Mouse (Mus musculus) adrenal gland, adult 2 months (tissue): Measurements from ENCODE around the gene Tspan9. TPM values are rescaled to one million over a fixed set of nuclear protein-coding genes. Genes with fewer than 3 reads are reported as not detected.
A peak's percentile ranks its signal among the peaks of the same experiment; 100 is the strongest.

Experiments
- DNase-seq: peaks from one replicate; pipeline ENCODE4 v3.0.0; 2021
- polyA plus RNA-seq: library from polyadenylated mRNA; depleted of rRNA; stranded (reverse); fragments of >200 nt; gene quantifications from 2 replicates; pipeline ENCODE4 v1.2.3, GENCODE M21; 2012
- total RNA-seq, 2 experiments: library from RNA; stranded (reverse); gene quantifications; 2 replicates each; pipeline ENCODE4 v1.2.3; 2021

Gene Tspan9
- total and polyA plus RNA-seq, 3 experiments: 44.7 to 66.5 (median 47.8) TPM

DNA sequence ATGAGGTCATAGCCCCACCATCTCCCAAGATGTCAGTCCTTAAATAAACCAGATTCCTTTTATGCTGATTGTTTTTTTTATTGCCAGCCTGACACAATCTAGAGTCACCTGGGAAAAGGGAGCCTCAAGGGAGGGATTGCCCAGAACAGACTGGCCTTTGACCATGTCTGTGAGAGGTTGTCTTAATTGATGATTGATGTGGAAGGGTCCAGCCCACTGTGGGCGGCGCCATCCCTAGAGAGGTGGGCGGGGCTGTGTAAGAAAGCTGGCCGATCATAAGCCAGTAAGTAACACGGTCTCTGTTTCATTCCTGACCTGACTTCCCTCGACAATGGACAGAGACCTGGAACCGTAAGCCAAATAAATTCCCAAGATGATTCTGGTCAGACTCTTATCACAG is 124.3 kb downstream of the Tspan9 start:
- no peak for DNase-seq

DNA sequence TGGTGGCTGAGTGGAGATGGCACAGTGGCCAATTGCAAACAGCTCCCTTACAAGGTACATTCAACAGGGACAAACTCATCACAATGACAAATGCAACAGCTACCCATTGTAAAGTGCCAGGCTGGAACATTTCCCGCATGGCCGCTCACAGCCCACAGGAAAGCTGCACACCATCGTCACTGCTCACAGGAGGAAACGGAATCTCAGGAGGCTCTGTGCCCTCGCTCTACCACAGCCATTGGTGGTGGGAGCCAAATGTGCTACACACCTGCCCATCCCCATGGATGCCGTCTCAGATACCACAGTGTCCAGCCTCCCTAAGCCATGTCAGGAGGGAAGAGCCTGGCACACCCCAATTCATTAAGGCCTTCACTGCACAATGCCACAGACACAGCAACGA is 128.1 kb downstream of the Tspan9 start:
- no peak for DNase-seq

DNA sequence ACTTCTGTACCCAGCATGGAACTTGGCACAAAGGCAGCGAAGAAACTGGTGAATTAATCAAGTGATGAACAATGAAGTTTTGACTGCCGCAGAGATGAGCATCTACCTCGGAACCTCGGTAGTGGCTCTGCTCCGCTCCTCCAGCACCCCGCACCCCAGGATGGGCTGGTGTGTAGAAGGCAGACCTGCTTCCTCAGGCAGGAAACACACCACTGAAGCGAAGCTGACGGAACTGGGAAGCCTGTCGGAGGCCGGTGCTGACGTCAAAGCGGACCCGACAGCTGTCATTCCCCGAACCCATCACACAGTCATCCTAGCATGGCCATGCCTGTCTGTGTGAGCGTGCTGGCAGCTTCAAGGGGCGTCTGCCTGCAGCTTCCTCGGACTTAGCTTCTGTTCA is 131.6 kb downstream of the Tspan9 start:
- no peak for DNase-seq

DNA sequence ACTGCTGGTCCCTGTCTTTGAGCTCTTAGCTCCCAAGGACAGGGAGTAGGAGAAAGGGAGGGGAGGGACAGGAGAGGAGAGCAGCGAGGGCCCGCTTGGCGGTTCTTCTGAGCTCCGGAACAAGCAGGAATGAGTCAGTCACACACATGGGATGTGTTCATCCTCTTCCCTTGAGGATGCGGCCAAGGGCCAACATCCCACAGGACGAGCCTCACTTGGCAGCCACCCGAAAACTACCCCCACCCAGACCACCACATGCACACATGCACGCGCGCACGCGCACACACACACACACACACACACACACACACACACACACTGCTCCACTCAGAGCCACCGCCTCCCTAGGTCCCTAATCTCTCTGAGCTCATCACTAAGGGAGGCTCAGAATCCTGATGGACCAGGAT is 132.3 kb downstream of the Tspan9 start:
- DNase-seq: peak; percentile 59

DNA sequence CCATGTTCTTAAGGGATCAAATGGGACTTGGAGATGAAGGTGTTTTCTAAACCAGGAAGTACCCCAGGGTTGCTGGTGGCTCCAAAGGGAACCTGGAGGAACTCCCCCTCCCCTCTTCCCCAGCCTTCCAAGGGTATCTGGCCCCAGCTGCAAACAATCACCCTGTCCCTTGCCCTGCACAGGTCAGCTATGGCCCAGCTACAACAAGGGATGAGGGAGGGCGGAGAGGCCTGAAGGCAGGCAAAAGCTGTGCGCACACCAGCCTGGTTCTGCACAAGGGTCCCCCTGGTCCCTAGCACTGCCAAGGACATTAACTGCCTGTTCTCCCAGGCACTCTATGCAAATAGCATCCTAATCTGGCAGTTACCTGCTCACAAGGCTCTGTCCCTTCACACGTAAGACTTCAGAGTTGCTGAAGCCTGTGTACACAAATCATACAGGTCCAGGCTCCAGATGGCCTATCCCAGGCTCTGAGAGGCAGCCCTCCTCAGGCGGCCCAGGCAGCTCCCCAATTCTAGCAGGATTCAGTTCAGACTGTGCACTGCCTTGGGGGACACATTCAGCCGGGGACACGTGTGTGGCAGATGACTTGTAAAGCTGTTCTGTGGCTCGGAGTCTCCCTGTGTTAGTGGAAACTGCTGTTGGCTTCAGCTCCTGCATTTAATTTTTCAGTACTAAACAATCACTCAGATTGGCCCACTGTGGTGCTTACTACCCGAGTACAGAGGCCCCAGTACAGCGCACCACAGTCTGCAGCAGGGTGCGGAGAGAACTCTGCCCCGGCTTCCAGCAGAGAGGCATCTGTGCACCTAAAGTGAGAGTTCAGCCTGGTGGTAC is 133.0 kb downstream of the Tspan9 start:
- no peak for DNase-seq

DNA sequence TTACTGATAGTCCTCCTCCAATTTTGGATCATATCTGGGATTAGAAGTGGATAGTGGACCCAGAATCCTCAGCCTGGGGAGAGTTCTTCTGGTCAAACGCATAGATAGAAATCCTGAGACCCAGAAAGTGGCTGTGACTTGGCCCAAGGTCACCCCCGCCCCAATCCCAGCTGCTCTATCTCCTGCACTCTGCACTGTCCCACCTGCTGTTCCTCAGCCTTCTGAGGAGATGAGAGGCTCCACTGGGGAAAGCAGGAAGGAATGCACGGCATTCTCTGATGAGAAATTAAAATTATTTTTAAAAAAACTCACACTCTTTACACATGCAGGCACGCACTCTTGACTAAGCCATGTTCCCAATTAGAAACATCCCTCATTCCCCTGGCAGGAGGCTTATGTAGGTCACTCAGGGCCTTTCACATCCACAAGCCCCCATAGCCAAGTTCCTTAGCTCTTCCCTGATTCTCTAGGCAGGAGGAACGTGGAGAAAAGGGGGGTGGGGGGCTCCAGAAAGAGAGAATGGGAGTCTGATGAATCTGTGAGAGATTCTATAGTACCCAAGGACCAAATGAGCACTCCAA is 135.3 kb downstream of the Tspan9 start:
- no peak for DNase-seq

DNA sequence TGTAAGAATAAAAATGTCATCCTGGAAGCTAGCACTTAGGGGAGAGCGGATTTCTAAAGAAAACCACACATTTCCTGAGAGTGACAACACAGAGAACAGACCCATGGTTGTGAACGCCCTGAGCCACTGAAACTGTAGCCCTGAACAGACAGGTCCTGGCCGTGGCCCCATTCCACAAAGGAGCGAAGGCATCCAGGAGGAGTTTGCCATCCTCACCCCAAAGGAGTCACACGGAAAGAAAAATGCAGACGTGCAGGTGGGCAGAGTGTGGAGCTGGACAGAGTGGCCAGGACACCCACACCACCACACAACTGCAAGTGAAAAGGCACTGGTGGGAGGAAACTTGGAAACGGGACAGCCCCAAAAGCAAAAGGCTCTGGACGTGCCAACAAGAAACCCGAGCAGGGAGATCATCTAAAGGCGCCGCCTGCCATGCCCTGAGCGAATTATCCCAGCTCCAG is 136.1 kb downstream of the Tspan9 start:
- no peak for DNase-seq

DNA sequence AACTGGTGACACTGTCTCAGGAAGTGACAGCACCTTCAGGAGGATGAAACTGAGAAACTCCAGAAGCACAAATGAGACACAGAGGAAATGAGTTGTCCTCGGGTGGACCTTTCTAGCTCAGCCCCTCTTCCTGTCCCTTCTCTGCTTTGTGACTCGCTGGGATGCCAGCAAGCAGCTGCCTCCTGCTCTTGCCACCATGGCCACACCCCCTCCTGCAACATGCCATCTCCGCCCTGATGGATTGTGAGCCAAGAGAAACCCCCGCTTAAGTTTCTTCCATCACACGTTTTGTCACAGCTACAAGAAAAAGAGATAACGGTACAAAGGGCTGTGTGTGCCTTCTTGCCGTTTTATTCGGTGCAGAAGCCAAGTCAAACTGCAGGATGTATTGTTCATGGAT is 137.2 kb downstream of the Tspan9 start:
- DNase-seq: no peak

DNA sequence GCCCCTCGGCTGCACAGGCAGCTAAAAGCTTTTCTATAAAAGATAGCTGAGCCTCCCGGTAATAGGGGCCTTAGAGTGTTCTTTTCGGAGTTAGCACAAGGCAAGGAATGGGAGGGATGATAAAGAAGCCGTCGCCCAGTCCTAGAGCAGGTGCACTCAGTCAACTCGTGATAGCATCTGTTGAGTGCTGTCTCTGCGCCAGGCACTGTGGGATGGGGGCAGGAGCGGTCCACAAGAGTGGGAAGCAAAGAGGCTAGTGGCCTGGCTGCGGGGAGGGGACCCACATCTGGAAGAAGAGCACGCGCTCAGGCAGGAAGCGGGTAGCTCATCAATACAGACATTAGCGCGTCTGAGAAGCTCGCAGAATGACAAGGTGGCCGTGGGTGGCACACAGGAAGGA is 138.8 kb downstream of the Tspan9 start:
- no peak for DNase-seq

DNA sequence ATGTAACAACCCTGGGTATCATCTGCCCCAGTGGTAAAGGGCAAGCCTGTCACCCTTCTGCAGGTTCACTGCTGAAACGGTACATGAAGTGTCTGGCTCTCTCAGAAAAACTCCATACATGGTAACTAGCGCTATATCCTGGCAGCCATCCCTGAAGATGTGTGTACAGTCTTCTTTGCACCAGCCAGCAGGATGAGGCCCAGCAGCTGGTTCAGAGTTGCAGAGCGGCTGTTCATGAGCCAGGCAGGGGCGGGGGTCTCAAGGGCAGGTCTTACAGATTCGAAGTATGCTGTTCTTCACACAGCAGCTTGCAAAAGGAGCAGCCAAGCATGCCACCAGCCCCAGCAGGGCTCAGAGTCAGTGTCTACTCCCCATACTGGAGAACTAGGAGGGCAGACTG is 139.9 kb downstream of the Tspan9 start:
- DNase-seq: no peak

DNA sequence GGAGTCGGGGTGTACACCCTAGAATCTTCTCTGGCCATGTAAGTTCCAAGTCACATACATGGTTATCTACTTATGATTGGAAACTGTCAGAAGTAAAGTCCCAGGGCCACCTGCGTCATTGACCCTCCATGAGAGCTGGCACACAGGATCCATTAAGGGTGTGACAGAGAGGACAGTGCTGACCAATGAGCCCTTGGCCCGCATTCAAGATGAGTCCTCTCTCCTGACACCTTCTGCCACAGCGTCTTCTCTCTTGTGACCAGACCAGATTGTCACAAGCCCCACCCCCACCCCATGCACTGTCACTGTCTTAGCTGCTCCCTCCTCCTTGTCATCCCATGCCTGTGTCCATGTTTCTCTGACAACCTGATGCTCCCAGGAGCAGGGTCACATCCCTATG is 140.7 kb downstream of the Tspan9 start:
- no peak for DNase-seq

DNA sequence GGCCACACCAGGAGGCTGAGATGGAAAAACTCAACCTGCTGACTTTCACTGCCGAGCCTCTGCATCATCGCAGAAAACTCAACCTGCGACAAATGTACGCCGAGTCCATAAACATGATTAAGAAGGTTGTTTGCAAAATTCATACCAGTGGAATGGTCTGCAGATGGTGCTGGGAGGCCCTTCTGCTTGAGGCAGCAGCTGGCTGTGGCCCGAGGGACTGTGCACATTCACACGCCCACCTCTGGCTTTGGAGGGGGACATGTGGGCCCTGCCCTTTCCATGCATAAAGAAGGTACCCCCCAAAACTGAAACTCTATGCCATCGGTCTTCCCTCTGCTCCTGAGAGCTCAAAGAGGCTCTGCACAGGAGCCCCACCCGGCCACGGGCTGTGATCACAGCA is 141.3 kb downstream of the Tspan9 start:
- no peak for DNase-seq

DNA sequence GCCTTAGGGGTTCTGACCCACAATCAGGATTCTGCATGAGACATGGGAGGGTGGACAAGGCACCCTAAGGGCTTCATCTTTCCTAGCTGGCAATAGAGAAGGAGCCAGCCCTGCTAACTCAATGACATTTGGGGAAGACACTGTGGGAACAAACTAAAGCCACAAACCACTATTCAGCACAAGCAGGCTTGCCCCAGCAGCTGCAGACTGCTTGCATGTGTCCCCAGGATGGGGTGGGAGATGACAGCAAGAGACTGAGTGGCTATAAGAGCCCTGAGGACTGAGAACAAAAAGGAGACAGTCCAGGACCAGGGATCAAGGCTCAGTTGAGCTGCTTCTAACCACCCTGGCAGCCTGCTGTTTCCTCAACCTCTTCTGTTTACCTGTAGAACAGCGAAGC is 141.8 kb downstream of the Tspan9 start:
- DNase-seq: no peak

DNA sequence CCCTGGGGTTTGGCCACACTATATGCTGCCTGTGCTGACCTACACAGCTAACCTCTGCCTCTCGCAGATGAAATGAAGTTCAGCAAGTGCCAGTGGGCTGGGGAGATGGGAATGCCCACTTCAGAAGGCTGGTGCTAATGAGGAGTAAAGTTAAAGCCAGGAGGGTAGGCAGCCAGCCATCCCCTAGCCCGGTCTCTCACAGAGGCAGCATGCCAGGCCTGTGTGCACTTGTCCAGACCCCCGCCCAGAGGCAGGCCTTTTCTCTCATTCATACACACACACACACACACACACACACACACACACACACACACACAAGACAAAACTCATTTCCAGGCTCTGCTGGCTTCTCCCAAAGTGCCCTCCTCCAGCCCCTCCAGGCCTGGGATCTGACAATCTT is 142.6 kb downstream of the Tspan9 start:
- DNase-seq: no peak

DNA sequence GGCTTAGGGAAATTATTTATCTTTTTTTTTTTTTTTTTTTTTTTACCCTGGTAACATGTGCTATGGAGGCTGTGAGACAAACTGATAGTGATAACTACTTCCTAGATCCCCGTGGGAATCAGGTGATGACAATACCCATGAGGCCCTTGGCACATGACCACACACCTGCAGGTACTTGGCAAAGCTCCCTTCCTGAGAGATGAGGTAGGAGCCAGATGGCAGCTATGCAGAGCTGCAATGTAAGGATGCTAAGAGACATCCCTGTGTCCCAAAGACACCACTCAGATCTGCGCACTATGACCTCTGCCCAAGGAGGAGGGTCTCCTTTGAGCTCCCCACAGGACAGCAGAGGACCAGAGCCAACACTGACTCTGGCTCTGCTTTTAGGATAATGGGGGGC is 144.3 kb downstream of the Tspan9 start:
- no peak for DNase-seq

DNA sequence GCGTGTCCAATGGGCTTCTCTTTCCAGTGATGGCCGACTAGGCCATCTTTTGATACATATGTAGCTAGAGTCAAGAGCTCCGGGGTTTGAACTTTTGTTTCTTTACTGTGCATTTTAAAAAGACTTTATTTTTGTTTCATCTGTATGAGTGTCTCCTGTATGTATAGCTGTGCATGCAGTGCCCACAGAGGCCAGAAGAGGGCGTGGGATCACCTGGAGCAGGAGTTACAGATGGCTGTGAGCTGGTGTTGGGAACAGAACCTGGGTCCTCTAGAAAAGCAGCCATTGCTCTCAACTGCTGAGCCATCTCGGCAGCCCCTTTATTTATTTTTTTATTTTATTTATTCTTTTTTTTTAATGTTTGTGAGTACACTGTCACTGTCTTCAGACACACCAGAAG is 146.5 kb downstream of the Tspan9 start:
- DNase-seq: no peak

DNA sequence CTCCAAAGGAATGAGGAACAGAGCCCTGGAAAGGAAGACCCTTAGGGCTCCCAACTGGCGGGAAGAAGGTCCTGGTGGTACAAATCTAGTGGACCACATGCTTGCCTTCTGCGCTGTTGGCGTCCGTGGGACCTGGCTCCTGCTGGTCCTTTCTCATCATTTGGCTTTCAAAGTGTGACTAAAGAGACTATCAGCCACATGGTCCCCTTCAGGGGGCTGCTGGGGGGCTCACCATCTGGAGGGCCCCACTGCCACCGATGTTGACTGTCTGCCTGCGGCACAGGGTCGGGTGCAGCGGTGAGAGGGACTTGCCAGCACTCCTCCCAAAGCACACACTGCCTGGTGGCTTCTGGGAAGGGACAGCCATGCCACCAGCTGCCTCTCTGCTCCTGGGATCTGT is 150.4 kb downstream of the Tspan9 start:
- DNase-seq: no peak

DNA sequence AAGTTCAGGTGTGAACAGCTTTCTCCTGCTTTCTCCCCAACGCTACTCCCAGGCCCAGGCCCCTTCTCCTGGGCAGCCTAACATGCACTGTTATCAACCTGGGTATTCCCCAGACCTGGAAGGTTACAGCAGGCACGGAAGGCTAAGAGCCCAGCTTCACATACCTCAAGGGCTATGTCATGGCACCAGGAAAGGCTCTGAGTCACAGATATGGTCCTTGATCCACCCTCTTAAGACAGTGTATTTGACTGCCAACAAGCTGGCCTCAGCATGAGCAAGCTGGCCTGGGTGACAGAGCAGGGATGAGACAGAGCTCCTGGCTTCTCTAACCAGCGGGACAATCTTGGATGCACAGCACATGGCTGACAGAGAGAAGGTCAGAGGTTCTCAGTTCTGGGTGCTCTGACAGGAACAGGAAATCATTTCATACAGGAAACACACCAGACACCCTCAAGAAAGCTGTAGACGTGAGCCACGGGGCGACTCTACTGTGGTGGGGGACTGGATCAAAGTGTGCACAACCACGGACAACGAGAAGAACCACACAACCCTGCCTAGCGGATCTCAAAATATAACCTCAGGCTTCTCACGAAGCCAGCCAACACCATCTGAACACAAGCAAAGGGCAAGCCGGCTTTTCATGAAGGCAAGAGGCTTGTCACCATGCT is 151.8 kb downstream of the Tspan9 start:
- peak; percentile 81 for DNase-seq

DNA sequence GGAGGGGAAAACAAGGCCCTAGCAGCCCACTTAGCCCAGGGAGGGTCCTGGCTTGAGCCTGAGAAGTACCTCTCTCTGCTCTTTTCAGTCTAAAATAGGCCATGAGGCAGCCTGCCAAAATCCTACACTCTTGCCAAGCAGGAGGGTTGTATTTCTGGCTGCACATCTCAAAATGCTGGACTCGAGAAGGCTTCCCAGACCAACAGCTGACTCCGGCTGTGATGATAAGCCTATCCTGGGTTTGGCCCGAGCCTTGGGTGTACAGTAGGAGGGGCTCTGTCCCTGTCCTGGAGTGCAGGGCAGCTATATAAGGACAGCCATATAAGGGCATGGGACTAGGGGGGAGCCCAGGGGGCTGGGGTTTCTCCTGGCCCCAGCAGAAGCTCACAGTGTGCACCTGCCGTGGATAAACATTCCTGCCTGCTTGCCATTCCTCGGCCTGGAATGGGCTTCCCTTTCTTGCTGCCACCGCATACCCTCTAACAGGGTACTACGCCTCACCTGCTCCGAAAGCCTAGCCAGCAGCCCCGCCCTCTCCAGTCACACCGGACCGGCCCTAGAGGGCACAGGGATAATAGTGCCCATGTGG is 153.7 kb downstream of the Tspan9 start:
- DNase-seq: peak; percentile 48

DNA sequence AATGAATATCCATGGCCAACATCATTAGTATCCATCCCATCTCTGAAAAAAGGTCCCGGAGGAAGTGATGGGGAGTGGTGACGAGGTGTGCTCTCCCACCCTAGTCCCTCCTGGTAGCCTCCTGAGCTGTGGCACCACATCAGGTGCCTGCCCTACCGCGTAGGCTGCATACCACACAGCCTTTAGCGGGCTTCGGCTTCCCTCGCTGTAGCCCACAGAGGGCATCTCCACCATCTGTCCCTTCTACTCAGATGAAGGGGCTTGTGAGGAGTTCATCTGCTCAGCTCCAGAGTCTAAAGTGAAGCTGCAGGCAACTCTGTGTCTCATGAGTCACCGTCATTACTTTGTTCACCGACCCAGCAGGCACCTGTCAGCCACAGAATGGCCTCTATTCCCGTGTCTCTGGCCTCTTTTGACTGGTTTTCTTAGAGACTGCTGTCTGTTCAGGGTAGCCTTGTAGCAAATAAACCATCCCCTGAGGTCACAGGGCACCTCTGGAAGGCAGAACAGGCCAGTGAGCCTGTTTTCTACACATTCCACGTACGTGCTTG is 154.4 kb downstream of the Tspan9 start:
- no peak for DNase-seq

DNA sequence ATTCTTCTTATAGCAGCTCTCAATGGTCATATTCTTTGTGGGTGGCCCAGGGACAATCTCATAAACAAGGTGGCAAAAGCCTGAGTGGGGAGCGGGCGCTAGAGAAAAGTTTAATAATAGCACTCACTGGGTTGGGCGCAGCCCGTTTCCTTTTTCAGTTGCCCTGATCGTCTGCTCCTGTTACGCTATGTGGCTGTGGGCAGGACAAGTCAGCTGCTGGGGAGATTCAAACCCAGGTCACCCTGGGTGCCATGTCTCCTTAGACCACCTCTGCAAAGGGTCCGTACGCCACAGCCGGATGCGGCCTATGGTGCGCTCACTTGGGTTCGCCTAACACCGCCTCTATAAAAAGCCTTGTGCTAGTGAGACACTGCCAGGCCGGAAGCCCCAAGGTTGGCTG is 156.0 kb downstream of the Tspan9 start:
- DNase-seq: no peak

DNA sequence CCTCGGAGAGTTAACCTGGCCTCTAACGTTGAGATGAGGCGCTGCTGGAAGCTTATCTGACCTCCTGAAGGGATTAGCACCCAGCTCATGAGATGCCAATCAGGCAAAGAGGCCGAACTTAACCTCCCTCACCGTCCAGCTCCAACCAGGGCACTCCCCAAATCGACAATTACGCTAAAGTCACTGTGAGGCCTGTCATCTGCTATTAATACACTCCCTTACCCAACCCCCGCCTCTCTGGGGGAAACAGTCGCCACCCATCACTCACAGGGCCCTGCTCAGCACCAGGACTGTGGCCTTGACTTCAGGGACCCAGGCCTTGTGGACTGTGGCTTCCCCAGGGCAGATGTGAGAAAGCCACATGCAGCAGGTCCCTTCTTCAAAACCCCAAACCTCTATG is 157.0 kb downstream of the Tspan9 start:
- no peak for DNase-seq

DNA sequence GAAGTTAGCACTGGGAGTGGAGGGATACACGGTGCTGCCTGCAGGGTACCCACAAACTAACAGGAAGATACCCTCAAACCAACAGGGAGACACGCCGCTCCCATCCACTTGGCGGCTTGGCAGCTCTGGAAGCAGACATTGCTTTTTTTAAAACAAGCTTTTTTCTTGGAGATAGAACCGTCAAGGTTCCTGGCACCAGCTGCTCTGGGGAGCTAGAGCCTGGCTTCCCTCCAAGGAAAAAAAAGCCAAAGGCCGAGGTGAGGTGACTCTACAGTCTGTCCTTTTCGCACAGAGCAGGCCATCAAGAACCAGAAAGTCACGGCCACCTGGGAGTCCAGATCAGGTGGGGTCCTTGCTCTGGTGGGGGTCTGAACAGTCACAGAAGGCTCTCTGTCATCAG is 162.2 kb downstream of the Tspan9 start:
- peak; percentile 86 for DNase-seq
